Mouse (Mus musculus) retina, postnatal 7 days (tissue): Measurements from ENCODE around the gene Zfp341.
A peak's percentile ranks its signal among the peaks of the same experiment; 100 is the strongest.

Experiments
- DNase-seq: peaks from one replicate; pipeline ENCODE4 v3.0.0-alpha.2; 2012; ENCODE audit warnings: low read depth, low spot score

Zfp341 gene

GRCm38 (mm10) chr2:154633876-154634644 is 21.0 kb downstream of the Zfp341 start:
- no peak for DNase-seq

- DNase-seq = no peak
Observed at GRCm38 (mm10) chr2:154635826-154636225, 22.7 kb downstream of the Zfp341 start.

GRCm38 (mm10) chr2:154638521-154638920 is 25.4 kb downstream of the Zfp341 start:
- no peak for DNase-seq

GRCm38 (mm10) chr2:154639115-154639514 is 26.0 kb downstream of the Zfp341 start:
- DNase-seq = no peak

- no peak for DNase-seq
Observed at GRCm38 (mm10) chr2:154641176-154641575, 28.1 kb downstream of the Zfp341 start.

- no peak for DNase-seq
Observed at GRCm38 (mm10) chr2:154642005-154642459, 28.9 kb downstream of the Zfp341 start.

GRCm38 (mm10) chr2:154642712-154643385 is 29.8 kb downstream of the Zfp341 start:
- DNase-seq = no peak

- no peak for DNase-seq
Observed at GRCm38 (mm10) chr2:154646634-154647033, 33.5 kb downstream of the Zfp341 start.

GRCm38 (mm10) chr2:154648086-154648485 is 35.0 kb downstream of the Zfp341 start:
- DNase-seq = no peak

GRCm38 (mm10) chr2:154650404-154650803 is 37.3 kb downstream of the Zfp341 start:
- DNase-seq = no peak

GRCm38 (mm10) chr2:154651363-154651762 is 38.3 kb downstream of the Zfp341 start, which contains the start of gene Chmp4b:
Gene Chmp4b, plus strand, starts transcription at chr2:154651705.
- DNase-seq = no peak

- no peak for DNase-seq
Observed at GRCm38 (mm10) chr2:154654976-154655375, 41.9 kb downstream of the Zfp341 start.

GRCm38 (mm10) chr2:154655878-154656414 is 42.8 kb downstream of the Zfp341 start:
- DNase-seq = no peak

- DNase-seq = peak; percentile 94
Observed at GRCm38 (mm10) chr2:154656710-154657485, 43.8 kb downstream of the Zfp341 start.

GRCm38 (mm10) chr2:154657486-154658237 is 44.6 kb downstream of the Zfp341 start:
- no peak for DNase-seq

- no peak for DNase-seq
Observed at GRCm38 (mm10) chr2:154659070-154659469, 46.0 kb downstream of the Zfp341 start.

- DNase-seq = no peak
Observed at GRCm38 (mm10) chr2:154659531-154660074, 46.5 kb downstream of the Zfp341 start.

GRCm38 (mm10) chr2:154668680-154669079 is 55.6 kb downstream of the Zfp341 start:
- no peak for DNase-seq

- DNase-seq = no peak
Observed at GRCm38 (mm10) chr2:154670106-154670505, 57.0 kb downstream of the Zfp341 start.

GRCm38 (mm10) chr2:154670741-154671140 is 57.6 kb downstream of the Zfp341 start:
- no peak for DNase-seq

GRCm38 (mm10) chr2:154674008-154674407 is 60.9 kb downstream of the Zfp341 start:
- no peak for DNase-seq
